Mouse (Mus musculus): Measurements from ENCODE around the gene Plxdc1. TPM values are rescaled to one million over a fixed set of nuclear protein-coding genes. Genes with fewer than 3 reads are reported as not detected.

Gene Plxdc1
- total and polyA plus RNA-seq, 3 experiments, result 0.03 to 0.11 TPM; not detected in 1

- DNase-seq (ENCODE audit: low spot score) (no peak), ATAC-seq (ENCODE audit: extremely low read depth, insufficient number of reproducible peaks, low FRiP score, poor library complexity, severe bottlenecking) (no peak)
- TF ChIP-seq TAL1 (conservative IDR thresholded peaks at IDR 0.05; ENCODE audit: low read depth, low read length), result no peak
- no peak for TF ChIP-seq GATA2 (IDR thresholded peaks at IDR 0.05; ENCODE audit: borderline replicate concordance, low read depth, low read length)
- TF ChIP-seq POLR2AphosphoS5 (IDR thresholded peaks at IDR 0.05; ENCODE audit: insufficient replicate concordance, low read depth, low read length), result no peak
- no peak for TF ChIP-seq CTCF (IDR thresholded peaks at IDR 0.05; ENCODE audit: low read depth, low read length)
- TF ChIP-seq GATA1 (IDR thresholded peaks at IDR 0.05; ENCODE audit: borderline replicate concordance, low read length), result no peak
- H3K27me3 ChIP-seq (ENCODE audit: insufficient read depth, low read length), result peaks cover 50% of the 10 kb centered on the region
- peaks cover 22% of the 10 kb centered on the region for H3K4me1 ChIP-seq (ENCODE audit: insufficient read depth, low read depth, low read length)
- no peaks in the 10 kb centered on the region for H3K9me3 ChIP-seq (replicated peaks)
- no peaks in the 10 kb centered on the region for H3K36me3 ChIP-seq (replicated peaks)
- H3K4me3 ChIP-seq (ENCODE audit: low read depth, low read length), result no peak overlapping the region
Observed at GRCm38 (mm10) chr11:98000378-98001140, 14.3 kb upstream of the Plxdc1 start.

GRCm38 (mm10) chr11:97999748-98000147, 13.5 kb upstream of the Plxdc1 start:
- DNase-seq (ENCODE audit: low spot score) (no peak), ATAC-seq (ENCODE audit: extremely low read depth, insufficient number of reproducible peaks, low FRiP score, poor library complexity, severe bottlenecking) (no peak)
- Histone ChIP-seq H3K4me3 (ENCODE audit: low read depth, low read length) (no peak overlapping the region), H3K36me3 (replicated peaks) (no peaks in the 10 kb centered on the region), H3K4me1 (ENCODE audit: insufficient read depth, low read depth, low read length) (peaks cover 23% of the 10 kb centered on the region), H3K27me3 (ENCODE audit: insufficient read depth, low read length) (peaks cover 58% of the 10 kb centered on the region), H3K9me3 (replicated peaks) (no peaks in the 10 kb centered on the region)
- no peak for TF ChIP-seq GATA2 (IDR thresholded peaks at IDR 0.05; ENCODE audit: borderline replicate concordance, low read depth, low read length)
- TF ChIP-seq GATA1 (IDR thresholded peaks at IDR 0.05; ENCODE audit: borderline replicate concordance, low read length), result no peak
- no peak for TF ChIP-seq POLR2AphosphoS5 (IDR thresholded peaks at IDR 0.05; ENCODE audit: insufficient replicate concordance, low read depth, low read length)
- no peak for TF ChIP-seq TAL1 (conservative IDR thresholded peaks at IDR 0.05; ENCODE audit: low read depth, low read length)
- no peak for TF ChIP-seq CTCF (IDR thresholded peaks at IDR 0.05; ENCODE audit: low read depth, low read length)

- Histone ChIP-seq H3K9me3 (replicated peaks) (no peaks in the 10 kb centered on the region), H3K4me1 (ENCODE audit: insufficient read depth, low read depth, low read length) (peaks cover 29% of the 10 kb centered on the region), H3K36me3 (replicated peaks) (no peaks in the 10 kb centered on the region), H3K4me3 (ENCODE audit: low read depth, low read length) (no peak overlapping the region), H3K27me3 (ENCODE audit: insufficient read depth, low read length) (peaks cover 64% of the 10 kb centered on the region)
- no peak for ATAC-seq (ENCODE audit: extremely low read depth, insufficient number of reproducible peaks, low FRiP score, poor library complexity, severe bottlenecking)
- no peak for DNase-seq (ENCODE audit: low spot score)
- TF ChIP-seq GATA1 (IDR thresholded peaks at IDR 0.05; ENCODE audit: borderline replicate concordance, low read length) (no peak), CTCF (IDR thresholded peaks at IDR 0.05; ENCODE audit: low read depth, low read length) (no peak), GATA2 (IDR thresholded peaks at IDR 0.05; ENCODE audit: borderline replicate concordance, low read depth, low read length) (no peak), POLR2AphosphoS5 (IDR thresholded peaks at IDR 0.05; ENCODE audit: insufficient replicate concordance, low read depth, low read length) (no peak), TAL1 (conservative IDR thresholded peaks at IDR 0.05; ENCODE audit: low read depth, low read length) (no peak)
Observed at GRCm38 (mm10) chr11:97998898-97999608, 12.8 kb upstream of the Plxdc1 start.

GRCm38 (mm10) chr11:97998074-97998793, 12.0 kb upstream of the Plxdc1 start:
- no peak overlapping the region for H3K4me3 ChIP-seq (ENCODE audit: low read depth, low read length)
- no peaks in the 10 kb centered on the region for H3K9me3 ChIP-seq (replicated peaks)
- DNase-seq (ENCODE audit: low spot score) (no peak), ATAC-seq (ENCODE audit: extremely low read depth, insufficient number of reproducible peaks, low FRiP score, poor library complexity, severe bottlenecking) (no peak)
- peaks cover 27% of the 10 kb centered on the region for H3K4me1 ChIP-seq (ENCODE audit: insufficient read depth, low read depth, low read length)
- no peaks in the 10 kb centered on the region for H3K36me3 ChIP-seq (replicated peaks)
- H3K27me3 ChIP-seq (ENCODE audit: insufficient read depth, low read length), result peaks cover 64% of the 10 kb centered on the region
- TF ChIP-seq POLR2AphosphoS5 (IDR thresholded peaks at IDR 0.05; ENCODE audit: insufficient replicate concordance, low read depth, low read length) (no peak), GATA1 (IDR thresholded peaks at IDR 0.05; ENCODE audit: borderline replicate concordance, low read length) (no peak), GATA2 (IDR thresholded peaks at IDR 0.05; ENCODE audit: borderline replicate concordance, low read depth, low read length) (no peak), CTCF (IDR thresholded peaks at IDR 0.05; ENCODE audit: low read depth, low read length) (no peak), TAL1 (conservative IDR thresholded peaks at IDR 0.05; ENCODE audit: low read depth, low read length) (no peak)

GRCm38 (mm10) chr11:97997387-97997960, 11.2 kb upstream of the Plxdc1 start:
- no peaks in the 10 kb centered on the region for H3K36me3 ChIP-seq (replicated peaks)
- DNase-seq (ENCODE audit: low spot score), result no peak
- TF ChIP-seq CTCF (IDR thresholded peaks at IDR 0.05; ENCODE audit: low read depth, low read length) (no peak), TAL1 (conservative IDR thresholded peaks at IDR 0.05; ENCODE audit: low read depth, low read length) (no peak), GATA2 (IDR thresholded peaks at IDR 0.05; ENCODE audit: borderline replicate concordance, low read depth, low read length) (no peak)
- H3K27me3 ChIP-seq (ENCODE audit: insufficient read depth, low read length), result peaks cover 64% of the 10 kb centered on the region
- no peaks in the 10 kb centered on the region for H3K9me3 ChIP-seq (replicated peaks)
- H3K4me1 ChIP-seq (ENCODE audit: insufficient read depth, low read depth, low read length), result peaks cover 20% of the 10 kb centered on the region
- H3K4me3 ChIP-seq (ENCODE audit: low read depth, low read length), result no peak overlapping the region
- no peak for ATAC-seq (ENCODE audit: extremely low read depth, insufficient number of reproducible peaks, low FRiP score, poor library complexity, severe bottlenecking)

Measured in G1E (cell line).